Mouse (Mus musculus) gastrocnemius, adult 8-10 months (tissue): Measurements from ENCODE around the gene Grm5. TPM values are rescaled to one million over a fixed set of nuclear protein-coding genes. Genes with fewer than 3 reads are reported as not detected.

Experiments used
- DNase-seq, 2 experiments: peaks; one replicate each; pipeline ENCODE4 v3.0.0; 2022; ENCODE audit warnings: low spot score in 2 of 2
- total RNA-seq, 4 experiments: library from RNA; stranded (reverse); gene quantifications; 2 replicates each; pipeline ENCODE4 v1.2.4; 2022

Grm5 gene
- total RNA-seq, 4 experiments from 2014 or later = 0.07 TPM; not detected in 3

DNA sequence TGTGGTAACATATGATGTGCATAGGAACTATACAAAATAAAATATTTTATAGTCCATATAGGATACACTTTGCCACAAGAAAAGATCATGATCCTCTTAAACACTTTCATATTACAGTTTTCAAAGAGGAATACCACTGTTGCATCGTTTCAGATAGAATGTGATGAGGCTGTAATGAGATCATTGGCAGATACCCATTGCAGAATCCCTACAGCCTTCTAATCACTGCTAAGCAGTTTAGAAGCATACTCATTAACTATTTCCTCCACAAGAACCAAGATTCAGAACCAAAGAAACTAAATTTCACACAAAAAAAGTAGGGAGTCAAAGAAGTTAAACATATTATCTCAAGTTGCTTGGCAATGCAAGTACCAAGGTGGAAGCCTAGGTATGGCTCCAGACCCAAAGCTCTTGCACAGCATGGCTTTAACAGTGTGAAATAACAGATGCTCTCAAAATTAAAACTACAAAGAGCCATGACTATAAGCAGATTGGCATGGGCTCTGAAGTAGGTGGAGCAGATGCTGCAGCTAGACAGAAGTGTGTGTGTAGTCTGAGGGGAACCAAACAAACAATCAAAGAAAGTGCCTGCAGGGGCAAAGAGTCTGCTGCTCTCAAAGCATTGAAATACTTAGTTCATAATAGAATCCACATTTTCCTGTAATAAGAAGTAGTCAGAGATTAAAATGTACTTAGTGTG is 575.7 kb downstream of the Grm5 start:
- no peak for DNase-seq

DNA sequence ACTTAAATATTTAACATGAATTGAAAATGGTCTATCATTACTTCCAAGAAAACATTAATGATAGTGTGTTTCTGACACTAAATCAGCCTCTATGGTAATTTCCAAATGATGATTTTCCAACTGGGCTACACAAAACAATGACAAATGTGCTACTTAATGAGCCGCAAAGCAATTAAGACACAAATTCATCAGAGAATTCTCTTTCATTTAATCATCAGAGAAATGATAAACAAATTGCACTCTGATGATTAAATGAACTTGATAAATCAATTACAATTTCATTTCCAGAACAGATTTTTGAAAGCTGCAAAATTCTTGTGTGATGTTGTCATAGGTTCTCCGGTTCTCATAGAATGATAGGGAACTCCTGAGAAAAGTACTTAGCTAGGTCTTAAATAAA is 577.6 kb downstream of the Grm5 start:
- no peak for DNase-seq

Other genes with a start within 250 kb of the Grm5 start
- not detected for gene Tyr, start 90.7 kb upstream of the Grm5 start, total RNA-seq